Mouse (Mus musculus): ENCODE measurements around the gene Rnf130.
"Not testable (repeated sequence)": the region's sequence is repeated elsewhere in the genome, so short reads cannot be mapped to it uniquely, and the experiment has no call there.

Gene Rnf130

DNA sequence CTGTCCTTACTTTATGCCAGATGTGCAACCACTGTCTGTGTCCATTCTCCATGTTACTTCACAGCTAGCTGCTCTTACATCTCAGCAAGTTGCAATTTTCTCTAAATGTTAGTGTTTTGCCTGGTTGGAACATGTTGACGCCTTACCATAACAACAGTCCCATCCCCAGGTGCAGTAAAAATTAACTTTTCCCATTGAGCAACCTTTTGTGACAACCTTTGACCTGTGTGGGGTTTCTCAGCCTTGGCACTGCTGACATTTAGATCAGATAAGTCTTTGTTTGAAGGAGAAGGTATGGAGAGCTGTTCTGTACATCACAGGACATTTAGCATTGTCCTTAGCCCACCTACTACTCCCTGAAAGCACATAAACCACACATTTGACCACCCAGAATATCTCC lies 64.7 kb downstream of the Rnf130 start:
- no peak for DNase-seq

DNA sequence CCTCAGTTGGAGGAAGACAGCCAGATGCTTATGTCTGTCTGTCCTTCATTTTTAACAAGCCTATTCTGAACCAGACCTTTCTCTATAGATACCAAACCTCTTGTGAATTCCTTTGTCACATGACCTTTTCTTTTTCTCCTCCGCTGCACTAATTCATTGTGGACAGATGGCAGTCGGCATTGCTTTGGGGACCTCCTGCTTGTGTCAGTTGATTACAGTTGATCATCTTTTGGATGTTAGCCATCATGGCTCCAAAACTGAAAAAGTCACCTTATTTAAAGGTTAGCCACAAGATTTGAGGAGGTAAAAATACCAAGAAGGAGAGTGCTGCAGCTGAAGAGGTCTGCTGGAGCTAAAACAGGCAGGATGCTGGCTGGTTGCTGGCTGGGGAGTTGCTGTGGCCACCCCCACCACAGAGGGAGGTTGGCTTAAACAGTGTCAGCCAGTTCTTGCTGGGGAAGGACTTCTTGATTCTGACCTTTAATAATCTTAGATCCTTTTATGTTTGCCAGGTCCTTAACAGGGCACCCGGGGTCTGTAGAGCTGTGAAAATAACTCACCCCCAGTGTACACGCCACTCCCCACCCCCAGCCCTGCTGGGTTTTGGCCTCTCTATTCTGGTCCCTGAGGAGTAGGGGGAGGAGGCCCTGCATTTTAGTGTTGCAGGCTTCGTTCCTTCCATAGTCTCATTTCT lies 66.0 kb downstream of the Rnf130 start:
- no peak for DNase-seq

DNA sequence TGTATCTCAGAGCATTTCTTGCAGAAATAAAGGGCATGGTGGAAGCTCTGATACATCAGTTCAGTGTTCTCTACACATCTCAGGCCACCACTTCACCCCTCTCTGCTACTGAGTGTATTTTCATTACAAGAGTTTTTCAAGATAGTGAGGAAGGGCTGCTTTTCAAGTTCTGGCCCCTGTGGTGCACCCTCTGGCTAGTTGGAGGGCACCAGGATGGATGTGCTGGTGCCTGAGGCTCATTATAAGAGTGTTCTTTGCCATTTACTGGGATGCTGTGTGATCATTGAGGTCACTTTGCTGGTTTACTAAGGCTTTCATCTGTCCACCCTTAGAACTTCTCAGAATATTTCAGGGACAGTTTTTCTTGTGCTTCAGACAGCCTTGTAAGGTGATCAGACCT lies 66.5 kb downstream of the Rnf130 start:
- no peak for DNase-seq

DNA sequence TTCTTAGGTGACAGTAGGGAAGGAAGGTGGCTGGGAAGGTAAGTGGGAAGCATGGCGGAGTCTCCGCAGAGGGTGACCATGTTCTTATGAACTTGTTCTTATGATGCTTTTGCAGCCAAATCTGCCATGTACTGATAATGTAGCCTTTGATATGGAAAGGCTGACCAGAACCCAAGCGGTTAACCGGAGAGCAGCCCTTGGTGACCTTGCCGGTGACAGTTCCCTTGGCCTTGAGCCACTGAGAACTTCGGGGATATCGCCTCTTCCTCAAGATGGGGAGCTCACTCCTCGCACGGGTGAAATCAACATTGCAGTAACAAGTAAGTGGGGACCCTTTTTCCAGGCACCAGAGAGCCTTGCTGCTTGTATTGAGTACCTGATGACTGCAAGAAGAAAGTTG lies 70.5 kb downstream of the Rnf130 start:
- DNase-seq = no peak

DNA sequence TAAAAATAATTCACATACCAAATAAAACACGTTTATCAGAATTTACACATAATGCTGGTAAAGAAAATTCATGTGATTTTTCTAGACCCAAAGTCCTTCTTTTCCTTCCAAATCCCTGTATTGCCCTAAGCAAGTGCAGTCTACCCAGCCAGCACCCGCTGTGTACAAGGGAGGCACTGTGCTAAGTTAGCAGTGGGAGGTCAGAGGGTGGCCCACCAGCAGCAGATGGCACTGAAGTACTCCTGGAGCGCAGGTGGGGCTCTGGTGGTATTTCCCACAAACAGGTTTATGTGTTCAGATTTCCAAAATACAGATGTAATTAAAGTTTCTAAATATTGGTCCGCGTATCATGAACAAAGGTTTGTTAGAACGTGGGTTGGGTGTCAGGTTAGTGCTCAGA lies 71.9 kb downstream of the Rnf130 start:
- DNase-seq = no peak

DNA sequence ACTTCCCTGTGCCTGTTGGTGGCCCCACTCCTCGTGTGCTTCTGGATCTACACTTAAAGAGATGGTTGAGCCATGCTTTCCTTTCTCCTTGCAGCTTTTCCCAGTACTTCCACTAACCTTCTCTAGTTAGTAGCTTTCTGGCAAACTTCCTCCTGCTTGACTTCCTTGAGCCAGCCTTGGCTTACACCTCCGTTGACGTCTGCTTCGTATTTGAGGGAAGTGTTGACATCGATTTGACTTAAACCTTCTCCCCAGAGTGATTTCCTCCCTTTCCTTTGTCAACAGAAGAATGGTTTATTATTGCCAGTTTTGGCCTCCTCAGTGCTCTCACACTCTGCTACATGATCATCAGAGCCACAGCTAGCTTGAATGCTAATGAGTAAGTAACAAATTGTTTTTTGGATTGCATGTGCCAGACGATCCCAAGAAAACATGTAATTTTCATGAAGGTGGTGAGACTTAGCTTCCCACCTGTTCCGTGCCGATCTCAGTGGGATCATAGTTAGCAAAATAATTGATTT lies 73.9 kb downstream of the Rnf130 start:
- DNase-seq = no peak

DNA sequence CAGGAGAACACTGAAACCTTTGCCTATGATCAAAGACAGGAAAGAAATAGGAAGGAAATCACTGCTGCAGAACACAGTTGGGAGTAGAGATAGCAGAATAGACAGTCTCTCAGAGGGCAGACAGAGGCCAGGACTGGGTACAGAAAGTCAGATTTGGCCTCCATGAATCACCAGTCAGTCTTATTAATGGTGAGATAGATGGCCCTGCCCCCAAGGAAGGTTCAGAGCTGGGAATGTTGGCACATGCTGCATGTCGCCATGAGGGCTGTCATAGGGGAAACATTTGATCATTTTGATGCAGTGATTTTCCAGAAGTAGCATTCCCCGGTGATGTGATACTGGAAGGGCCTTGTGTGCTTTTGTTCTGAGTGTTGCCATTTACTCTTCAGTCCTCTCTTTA lies 74.5 kb downstream of the Rnf130 start:
- DNase-seq = no peak

DNA sequence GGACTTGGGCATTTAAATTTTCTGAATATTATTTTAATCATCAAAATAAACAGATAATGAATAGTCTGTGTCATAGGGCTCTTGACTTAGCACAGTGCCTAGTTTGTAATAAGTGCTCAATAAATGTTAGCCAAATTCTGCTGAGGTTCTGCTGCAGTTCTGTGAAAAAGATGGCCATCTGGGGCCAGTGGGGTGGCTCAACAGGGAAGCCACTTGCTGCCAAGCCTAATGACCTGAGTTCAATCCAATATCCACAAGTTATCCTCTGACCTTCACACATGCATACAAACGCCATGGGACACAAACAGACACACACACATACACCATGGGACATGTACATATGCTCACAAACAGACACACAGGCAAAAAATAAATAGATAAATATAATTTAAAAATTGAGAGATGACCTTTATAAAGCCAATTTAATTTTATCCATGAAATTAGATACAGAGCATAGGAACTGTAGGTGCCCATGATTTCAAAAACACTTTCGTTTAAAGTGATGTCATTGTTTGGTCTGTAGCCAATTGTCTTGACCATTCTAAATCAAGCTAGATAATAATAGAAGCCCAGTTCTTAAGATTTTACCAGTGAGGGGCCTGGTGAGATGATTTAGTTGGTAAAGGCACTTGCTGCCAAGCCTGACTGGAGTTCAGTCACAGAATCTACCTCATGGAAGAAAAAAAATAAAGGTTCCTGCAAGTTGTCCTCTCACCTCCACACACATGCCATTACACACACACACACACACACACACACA lies 75.6 kb downstream of the Rnf130 start:
- DNase-seq = no peak

DNA sequence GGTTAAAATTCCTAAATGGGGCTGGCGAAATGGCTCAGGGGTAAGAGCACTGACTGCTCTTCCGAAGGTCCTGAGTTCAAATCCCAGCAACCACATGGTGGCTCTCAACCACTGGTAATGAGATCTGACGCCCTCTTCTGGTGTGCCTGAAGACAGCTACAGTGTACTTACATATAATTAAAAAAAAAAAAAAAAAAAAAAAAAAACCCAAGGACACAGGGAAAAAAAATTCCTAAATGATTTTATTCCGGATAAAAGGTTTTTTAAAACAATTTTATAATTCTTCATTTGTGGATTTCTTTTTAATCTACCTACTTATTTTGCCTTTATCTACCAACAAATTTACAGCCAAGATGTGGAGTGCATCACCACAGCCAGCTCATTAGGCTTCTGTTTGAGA lies 76.8 kb downstream of the Rnf130 start:
- DNase-seq = not testable (repeated sequence)

DNA sequence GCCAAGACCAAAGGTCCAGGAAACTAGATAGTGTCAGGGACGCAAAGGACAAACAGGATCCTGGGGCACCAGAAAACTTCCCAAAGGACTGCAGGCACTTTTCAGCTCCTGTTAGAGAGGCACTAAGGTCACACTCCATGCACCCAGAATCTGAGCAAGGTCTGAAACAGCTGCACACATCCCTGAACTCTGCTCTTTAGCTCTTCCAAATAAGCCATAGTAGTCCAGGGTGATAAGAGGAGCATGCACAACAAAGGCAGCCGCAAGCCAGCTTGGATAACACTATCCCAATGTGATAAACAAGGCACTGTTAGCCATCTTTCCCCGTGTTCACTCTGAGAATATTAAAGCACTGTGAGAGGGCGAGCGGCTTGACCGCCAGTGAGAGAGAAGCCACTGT lies 78.9 kb downstream of the Rnf130 start:
- DNase-seq = no peak

DNA sequence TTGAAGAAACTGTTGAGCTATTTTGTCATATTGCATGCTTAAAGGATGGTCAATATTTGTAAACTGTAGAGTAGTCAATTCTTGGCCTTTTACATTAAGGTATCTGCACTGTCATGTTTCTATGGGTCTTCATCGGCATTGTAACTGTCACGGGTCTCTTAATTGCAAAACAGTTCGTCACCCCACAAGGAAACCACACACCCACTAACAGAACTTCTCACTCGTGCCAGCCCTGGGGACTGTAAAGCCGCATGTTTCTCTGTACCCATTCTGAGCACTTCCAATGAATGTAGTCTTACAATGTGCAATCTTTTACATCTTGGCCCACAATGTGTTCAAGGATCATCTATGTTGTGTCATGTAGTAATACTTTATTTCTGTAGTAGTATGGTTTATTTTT lies 80.1 kb downstream of the Rnf130 start:
- no peak for DNase-seq

DNA sequence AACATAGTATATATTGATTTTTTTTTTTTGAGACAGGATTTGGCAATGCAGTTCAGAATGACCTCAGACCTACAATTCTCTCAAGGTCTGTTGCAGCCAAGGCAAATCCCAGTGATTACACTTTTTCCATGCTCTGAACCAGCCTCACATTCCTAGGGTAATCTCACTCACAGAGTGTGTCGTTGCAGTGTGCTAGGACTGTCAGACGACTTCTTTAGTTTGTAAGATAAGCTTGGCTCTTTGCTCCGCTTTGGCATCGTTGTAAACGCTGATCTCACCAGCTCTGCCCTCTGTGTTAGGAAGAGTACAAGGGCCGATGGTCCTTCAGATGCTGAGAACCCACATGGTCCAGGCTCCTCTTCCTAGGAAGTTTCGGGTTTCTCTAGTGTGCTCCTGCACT lies 80.9 kb downstream of the Rnf130 start:
- DNase-seq = no peak

DNA sequence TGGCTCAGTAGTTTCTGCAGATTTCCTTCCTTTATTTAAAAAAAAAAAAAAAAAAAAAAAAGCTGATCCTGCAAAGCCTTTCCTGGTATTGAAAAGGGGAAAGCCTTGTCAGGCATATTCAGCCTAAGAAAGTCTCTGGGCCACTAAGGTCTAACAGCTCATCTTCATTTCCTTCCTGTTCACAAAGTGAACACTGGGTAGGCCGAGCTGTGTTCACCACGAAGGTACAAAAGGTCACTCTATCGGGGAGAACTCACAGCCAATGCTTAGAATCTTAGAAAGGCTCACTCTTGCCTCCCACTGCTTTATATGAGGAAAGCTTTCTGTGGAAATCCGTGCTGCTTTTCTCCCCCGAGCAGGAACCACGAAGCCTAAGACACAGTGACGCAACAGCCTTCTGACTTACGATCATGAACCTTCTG lies 83.7 kb downstream of the Rnf130 start:
- DNase-seq = peak; percentile 9 to 24

DNA sequence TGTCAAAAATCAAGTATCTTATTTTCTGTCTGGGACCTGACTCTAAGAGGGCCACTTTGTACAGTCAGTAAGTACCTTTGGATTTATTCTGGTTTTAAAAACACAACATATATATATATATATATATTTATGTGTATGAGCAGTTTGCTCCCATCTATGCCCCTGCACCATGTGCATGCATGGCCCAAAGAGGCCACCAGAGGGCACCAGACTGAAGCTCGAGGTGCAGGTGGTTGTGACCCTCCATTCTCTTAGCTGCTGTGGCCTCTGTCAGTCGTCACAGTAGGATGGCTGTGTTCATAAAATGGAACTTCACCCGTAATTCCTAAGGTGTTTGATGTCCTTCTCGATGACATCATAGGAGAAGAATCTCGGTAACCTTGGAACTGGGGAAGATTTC lies 89.2 kb downstream of the Rnf130 start:
- DNase-seq = peak; percentile 72 to 79

DNA sequence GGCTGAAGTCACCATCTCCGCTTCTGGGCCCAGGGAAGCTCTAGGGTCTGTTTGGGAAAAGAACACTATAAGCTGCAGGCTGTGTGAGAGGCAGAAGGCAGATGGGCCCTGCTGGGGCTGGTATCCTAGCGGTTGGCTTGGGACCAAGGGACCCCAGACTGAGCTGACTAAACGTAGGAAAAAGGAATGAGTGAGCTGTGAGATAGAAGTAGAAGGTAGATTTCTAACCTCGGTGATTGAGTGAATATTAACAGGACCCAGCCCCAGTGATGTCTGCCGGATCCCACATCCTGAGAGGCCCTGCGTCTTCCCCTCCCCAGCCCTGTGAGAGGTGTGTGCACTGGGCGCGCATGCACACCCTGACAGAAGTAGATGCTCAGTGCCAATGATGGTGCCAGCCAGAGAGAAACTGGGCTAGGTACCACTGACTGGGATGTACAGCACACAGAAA lies 97.5 kb downstream of the Rnf130 start:
- no peak for DNase-seq

DNA sequence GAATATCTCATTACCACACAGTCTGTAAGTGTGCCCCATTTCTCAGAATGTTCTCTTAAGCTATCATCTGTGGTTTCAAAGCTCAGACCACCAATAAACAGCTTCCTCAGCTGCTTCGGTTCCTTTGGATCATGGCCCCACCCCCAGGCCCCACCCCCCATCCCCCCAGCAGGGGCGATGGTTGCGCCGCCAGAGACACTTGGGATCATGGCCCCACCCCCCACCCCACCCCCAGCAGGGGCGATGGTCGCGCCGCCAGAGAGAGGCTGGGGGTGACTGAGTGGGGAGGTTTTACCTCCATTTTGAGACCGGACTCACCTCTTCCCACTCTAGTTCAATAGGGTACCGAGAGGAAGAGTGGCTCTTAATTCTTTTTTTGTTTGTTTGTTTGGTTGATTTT lies 102.6 kb downstream of the Rnf130 start:
- no peak for DNase-seq

DNA sequence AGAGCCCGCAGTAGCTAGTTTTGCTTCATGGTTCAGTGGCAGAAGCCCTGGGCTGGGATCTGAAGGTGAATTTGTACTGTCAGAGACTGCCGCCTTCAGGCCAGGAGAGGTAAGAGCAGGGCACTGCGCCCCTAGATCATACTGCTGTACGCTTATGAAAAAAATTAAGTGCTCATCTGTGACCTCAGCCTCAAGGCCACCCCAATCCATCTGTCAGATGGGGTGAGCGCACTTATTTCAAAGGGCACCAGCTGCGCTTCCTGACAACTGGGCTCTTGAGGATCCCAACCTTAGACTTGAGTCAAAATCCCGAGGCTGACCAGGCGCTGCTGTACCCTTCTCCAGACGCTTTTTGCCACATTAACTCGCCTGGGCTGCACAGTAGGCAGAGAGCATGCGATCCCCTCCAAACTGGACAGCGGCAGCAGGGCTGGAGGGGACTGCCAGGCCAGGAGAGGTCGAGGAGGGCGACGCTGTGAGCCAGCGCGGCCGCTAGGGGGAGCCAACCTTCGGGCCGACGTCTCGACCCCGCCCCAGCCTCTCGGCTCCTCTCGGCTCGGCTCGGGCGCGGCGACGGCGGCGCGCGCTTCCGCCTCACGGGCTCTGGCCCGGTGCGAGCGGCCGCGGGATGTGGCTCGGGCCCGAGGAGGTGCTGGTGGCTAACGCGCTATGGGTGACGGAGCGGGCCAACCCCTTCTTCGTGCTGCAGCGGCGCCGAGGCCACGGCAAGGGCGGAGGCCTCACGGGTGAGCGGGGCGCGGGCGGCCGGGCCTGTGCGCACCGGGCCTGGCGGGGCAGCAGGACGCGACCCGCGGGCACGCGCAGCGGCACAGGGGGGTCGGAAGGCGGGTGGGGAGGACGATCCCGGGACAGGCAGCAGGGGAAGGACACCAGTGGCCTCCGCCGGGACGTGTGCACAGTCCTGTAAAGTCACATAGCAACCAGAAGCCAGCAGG lies 105.9 kb downstream of the Rnf130 start, which contains the start of gene Tbc1d9b:
TSS of gene Tbc1d9b (plus strand) at position 586 of the 956 bp plus-strand sequence.
- DNase-seq = peak; percentile 89 to 91

DNA sequence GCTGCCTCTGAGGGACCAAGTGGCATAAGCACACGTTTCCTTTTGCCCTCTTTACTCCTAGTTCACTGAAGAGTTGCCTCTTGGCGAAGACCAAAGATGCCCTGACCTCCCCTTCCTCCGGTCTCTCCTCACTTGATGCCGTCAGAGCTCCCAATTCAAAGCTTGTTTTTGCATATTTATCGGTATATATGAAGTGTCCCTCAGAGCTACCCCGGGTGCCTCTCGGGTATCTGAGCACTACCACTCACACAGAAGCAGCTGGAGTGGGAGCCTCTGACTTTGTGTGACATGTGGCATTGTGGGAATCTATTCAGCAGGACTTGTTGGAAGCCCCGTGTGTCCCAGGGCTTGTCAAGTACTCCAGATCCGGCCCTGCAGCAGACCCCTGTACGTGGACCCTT lies 106.7 kb downstream of the Rnf130 start:
- no peak for DNase-seq

DNA sequence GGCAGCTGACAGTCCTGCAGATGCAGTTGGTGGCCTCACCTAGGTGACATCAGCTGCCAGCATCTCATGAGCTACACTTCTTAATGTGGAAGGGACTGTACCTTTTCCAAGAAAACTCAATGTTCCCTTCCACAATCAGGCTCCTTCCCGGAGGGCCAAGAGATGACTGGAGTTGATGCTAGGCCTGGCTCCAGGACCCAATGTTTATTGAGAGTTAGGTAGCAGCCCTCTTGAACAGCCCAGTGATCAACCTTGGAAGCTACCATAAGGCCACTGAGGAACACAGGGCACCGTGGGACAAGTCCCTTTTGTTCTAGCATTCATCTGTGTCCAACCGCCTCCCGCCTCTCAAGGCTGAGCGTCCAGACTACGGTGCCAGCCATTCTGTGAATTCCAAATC lies 107.1 kb downstream of the Rnf130 start:
- no peak for DNase-seq

DNA sequence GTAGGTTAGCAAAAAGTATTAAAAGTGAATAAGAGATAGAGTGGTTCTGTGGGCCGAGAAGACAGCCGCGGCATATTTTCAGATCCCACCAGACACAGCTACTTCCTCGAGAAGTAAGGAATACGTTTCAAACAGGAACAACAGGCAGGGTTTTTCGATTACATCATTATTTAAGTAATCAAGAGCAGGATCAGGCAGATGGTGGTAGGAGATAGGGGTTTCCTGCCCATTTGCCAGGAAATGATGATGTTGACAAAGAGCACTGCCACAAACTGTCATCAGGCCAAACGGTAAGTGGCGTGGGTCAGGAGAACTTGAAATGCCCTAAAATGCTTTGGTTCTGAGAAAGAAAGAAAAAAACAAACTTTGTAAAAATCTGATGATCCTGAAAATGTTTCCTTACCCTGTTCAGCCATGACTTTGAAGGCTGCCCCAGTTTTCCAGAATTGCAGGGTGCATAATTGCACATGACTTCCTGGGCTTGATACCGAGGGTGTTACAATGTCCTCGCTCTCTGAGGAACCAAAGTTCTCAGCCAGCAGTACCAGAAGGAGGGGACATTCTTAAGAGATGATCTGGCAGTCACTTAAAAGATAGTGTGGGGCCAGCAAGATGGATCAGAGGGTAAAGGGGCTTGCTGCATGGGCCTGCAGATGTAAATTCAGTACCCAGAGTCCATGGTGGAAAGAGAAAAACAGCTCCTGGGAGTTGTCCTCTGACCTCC lies 109.2 kb downstream of the Rnf130 start:
- DNase-seq = no peak

DNA sequence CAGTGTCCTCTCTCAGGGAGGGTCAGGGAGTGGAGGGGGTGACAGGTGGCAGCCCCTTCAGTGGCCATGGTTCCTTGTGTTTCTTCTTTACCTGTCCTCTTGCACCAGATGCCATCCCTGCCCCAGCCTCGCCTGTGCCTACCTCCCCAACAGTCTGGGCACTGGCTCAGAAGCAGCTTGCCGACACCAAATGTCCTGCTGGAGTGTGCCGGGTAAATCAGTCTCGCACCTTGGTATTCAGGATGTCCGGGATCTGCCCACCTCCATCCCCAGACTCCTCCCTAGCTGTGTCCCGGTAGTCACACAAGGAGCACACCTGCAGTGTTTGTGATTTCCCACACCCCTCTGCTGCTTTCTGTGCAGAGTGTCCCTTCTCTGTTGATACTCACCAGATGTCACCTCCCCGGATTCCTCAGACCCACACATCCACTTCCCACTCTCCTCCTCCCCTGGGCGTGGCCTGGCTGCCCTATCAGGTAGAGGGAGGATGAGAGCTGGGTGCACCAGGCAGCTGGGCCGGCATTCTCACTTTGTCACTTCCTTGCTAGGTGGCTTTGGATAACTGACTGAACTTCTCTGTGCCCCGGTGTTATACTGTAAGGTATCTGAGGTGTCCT lies 113.2 kb downstream of the Rnf130 start:
- DNase-seq = no peak

DNA sequence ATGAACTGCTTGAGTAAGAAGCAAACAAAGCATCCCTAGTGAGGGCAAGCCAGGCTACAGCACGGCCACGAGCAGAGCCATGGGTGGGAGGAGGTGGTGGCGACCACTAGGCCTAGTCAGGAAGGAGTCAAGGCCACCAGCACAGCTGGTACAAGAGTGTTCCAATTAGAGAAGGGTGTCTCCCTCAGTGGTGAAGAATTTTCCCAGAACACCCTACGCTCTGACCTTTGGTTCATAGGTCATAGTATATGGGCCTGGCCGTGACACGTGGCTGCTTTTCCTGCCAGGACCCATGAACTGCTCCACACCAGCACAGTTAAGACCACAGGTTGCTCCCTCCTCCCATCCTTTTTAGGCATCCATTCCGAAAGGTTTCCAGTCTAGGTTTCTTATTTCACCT lies 114.4 kb downstream of the Rnf130 start:
- no peak for DNase-seq
